Mouse (Mus musculus) c-Kit-negative CD71-positive TER-119-positive erythroid progenitor cells, embryonic 14.5 days (primary cell): ENCODE data around the gene Gpr19.

Experiments
- DNase-seq: peaks from one replicate; pipeline ENCODE4 v3.0.0-alpha.2; 2013; ENCODE audit warnings: low read depth, low spot score

The Gpr19 gene

GRCm38 (mm10) chr6:134887711-134888449, 10.5 kb downstream of the Gpr19 start:
- no peak for DNase-seq

DNA sequence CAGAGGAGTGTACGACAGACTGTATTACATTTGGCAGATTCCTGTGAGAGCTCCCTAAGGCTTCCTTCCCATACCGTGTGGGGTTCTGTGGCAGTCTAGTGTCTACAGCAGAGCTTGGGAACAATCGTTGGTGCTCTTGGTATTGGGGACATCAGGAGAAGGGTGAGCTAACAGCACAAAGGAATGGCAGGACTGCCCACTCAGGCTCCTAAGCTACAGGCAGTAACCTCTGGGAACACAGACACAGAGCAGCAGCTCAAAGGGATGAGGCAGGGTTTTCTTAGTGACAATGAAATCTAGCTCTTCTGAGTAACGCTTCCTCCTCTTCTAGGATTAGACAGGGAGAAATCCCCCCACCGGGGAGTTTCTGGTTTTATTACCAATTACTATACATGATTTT, 11.4 kb downstream of the Gpr19 start:
- no peak for DNase-seq

DNA sequence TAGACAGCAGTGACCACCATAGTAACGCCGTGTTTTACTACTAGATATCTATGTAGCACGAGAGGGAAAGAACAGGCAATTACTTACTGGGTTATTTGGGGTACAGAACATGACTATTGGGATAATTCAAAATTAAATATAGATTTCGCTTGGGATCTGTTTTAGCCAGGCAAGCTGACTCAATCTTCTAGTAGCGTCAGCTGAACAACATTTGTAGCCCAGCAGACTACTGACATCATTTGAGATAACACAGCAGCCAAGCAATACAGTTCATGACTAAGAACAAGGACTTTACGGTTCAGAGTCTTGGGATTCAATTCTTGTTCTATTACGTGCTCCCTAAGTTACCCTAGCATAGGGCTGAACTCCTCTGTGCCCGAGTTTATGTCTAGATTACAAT, 11.9 kb downstream of the Gpr19 start:
- no peak for DNase-seq

- DNase-seq, result no peak
Measured at GRCm38 (mm10) chr6:134885515-134885914, 12.9 kb downstream of the Gpr19 start.

DNA sequence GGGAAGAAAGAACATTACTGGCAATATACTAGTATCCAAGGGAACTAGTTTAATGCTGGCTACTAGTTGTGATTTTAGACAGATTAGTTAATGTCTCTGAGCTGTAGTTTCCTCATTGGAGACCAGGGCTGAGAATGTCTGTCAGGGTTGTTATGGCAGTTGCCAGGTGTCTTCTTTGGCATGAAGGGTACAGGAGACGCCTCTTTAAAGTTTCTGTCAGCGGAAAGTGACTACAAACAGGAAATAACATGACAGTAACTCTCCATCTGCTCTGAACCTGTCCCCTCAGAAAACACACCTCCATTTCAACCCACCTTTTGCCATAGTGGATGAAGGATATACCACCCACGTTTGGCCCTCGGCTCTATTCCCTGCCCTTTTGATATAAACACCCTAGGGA, 14.7 kb downstream of the Gpr19 start:
- DNase-seq, result no peak

- no peak for DNase-seq
Measured at GRCm38 (mm10) chr6:134880046-134880445, 18.3 kb downstream of the Gpr19 start.

DNA sequence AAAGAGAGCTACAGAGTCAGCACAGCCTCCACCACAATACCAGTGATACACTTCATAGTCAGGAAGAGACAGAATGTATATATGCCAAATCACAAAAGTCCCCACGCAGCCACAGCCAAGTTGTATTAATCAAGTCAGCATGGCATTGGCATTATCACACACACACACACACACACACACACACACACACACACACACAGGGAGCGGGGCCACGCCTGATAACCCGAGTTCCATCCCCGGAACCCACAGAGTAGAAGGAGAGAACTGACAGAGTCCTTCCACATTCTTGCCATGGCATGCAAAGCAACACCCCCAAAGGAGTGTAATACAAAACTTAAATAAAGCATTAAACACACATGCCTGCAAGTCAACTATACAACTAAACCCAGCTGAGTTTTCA, 18.8 kb downstream of the Gpr19 start:
- DNase-seq, result no peak

DNA sequence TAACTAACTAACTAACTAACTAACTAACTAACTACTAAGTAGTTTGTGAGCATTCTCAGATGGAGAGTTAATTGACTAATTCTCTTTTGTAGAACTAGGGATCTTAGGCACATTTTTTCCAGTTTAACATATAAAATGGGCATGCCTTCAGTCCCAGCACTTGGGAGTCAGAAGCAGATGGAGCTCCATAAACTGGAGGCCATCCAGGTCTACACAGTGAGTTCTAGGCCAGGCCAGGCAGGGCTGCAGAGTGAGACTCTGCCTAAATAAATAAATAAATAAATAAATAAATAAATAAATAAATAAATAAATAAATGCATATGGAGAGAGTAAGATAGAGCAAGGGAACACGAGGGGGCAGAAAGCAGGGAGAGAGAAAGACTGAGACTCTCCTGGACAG, 20.5 kb downstream of the Gpr19 start:
- DNase-seq, result no peak

- no peak for DNase-seq
Measured at GRCm38 (mm10) chr6:134877276-134877675, 21.1 kb downstream of the Gpr19 start.

- DNase-seq, result no peak
Measured at GRCm38 (mm10) chr6:134876795-134877194, 21.6 kb downstream of the Gpr19 start.

DNA sequence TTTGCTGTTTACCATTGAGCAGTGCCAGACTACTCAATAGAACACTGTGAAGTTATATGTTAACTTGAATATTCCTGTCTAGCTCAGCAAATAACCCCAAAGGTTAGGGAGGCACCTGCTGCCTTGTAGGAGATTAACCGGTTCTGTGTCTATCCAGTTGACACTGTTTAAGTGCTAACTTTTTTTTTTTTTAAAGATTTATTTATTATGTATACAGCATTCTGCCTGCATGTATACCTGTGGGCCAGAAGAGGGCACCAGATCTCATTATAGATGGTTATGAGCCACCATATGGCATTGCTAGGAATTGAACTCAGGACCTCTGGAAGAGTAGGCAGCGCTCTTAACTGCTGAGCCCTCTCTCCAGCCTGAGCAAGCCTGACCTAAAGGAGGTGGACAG, 25.4 kb downstream of the Gpr19 start:
- no peak for DNase-seq

DNA sequence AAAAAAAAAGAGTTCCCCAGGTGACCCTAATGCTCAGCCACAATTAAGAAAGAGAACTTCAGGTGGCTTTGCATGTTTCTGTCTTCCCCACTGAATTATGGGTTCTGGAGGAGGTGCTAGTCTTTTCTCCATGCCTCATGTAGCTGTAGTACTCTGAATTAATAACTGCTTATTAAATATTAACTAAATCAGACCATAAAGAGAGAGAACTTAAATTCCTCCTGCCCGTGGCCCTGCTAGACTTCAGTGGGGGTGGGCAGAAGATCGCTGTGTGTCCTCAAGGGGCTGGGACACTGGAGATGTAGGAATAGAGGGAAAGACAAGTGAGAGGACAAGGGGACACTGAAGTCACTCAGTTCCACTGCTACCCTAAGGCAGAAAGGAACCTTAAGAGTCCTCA, 26.1 kb downstream of the Gpr19 start:
- DNase-seq, result no peak

GRCm38 (mm10) chr6:134870887-134871286, 27.5 kb downstream of the Gpr19 start:
- DNase-seq, result no peak

DNA sequence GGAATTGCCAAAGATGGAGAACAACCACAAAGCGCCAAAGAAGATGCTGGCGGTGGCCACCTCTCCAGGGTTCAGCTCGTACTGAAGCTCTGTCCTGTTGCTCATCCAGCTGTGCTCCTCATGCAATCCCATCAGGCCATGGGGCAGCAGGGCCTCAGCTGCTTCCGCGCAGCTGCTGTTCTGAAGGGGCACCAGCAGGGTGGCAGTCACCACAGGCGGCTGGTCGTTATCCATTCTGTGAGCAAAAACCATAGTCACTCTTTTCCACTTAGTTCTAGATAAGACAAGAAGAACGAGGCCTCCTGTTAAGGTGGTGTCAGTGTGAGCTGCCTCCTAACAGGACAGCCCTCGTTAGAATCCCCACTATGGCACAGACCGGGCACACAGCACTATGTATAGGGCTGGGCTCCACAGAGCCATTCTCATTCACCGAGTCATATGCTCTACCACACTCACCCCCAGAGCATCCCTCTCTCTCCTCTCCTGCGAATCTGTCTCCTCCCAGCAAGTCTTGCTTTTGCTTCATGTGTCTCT, 28.1 kb downstream of the Gpr19 start:
- DNase-seq, result no peak

DNA sequence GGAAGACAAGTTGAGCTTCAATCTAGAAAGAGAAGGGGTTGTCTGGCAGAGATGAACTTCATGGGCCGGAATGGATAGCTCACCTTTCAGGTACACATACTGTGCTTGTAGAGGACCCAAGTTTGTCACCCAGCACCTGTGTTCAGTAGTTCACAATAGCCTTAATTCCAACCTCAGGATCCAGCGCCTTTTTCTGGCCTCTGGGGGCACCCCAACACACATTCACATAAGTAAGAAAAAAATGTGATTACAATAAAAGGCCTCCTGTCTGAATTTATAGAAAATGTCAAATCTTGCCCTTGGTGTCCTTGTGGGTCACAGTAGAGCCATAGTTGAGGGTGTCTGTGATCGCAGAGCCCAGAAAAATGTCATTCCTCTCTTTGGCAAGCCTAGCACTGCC, 31.1 kb downstream of the Gpr19 start:
- peak; percentile 43 for DNase-seq

- no peak for DNase-seq
Measured at GRCm38 (mm10) chr6:134866113-134866512, 32.3 kb downstream of the Gpr19 start.

DNA sequence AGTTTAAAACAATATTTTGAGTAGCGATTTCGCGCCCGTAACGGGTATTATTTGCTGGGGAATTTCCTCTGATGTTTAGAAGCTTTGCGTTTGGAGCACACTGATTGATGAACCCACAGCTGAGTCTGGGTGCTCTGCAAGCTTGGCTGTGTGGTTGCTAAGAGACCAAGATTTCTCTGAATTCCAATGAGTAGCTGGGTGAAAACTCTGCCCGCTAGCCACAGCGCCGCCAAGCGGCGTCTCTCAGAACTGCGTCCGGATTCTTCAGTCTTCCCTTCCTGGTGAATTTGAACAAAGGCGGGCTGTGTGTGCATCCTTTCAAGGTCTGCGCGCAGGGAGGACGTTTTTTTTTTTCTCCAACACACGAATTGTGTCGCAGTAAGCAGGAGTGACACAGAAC, 35.2 kb downstream of the Gpr19 start:
- DNase-seq, result peak; percentile 55

DNA sequence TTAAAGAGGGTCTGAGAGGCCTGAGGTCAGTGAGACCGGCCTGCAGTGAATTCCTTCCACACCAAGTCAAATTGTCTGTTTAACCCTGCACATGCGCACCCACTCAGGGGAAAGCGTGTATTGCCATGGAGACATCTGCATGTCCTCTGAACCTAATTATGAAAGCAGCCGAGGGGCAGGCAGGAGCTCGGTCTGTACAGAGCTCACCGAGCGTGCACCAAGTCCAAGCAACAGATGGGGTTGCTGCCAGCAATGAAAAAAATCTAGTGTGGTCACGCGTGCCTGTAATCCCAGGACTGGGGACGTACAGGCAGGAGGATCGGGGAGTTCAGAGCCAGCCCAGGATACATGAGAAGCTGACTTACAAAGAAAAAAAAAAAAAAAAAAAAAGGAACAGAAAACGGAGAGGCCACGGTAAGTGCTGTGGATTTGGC, 35.7 kb downstream of the Gpr19 start:
- DNase-seq, result no peak

DNA sequence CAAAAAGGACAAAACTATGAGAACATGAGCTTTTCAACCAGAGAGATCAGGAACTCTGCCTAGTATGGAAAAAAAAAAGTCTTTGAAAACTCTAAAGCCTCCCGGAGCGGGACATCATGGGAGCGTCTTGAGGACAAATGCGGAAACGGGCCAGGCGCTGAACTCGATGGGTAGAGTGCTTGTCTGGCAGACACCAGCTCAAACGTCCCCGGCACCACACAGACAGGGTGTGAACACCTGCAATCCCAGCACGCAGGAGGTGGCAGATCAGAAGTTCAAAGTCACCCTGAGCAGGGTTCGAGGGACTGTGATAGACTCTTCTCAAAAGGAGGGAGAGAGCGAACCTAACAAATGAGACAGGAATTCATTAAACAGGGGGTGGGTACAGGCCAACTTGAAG, 37.0 kb downstream of the Gpr19 start:
- DNase-seq, result no peak

DNA sequence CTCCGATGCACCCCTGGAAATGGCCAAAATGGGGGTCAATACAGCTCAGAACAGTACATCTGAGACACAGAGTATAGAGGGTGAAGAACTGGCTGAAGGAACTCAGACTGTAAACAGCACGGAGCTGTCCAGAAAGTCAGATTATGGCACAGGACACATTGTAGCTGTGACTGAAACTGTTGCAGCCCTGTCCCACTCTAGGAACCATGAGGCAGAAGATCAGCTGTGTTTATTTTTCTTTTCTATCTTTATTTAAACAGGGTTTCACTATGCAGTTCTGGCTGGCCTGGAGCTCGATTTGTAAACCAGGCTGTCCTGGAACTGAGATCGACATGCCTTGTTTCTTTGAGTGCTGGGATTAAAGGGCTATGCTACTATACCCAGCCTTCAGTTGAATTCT, 38.1 kb downstream of the Gpr19 start:
- DNase-seq, result no peak

DNA sequence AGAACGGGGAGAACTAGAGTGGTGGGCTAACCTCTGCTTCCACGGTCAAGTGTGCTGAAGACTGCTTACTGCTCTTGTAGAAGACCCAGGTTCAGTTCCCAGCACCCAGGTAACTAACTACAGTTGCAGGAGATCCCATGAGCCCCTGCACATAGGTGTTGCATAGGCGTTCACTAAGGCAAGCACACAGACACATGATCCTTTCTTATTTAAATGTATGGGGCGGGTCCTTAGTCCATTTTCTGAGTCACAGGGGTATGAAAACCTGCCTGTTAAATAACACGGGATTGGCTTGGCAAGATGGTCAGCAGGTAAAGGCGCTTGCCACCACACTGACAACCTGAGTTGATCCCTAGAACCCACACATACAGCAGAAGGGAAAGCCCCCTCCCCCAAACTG, 39.4 kb downstream of the Gpr19 start:
- DNase-seq, result no peak

DNA sequence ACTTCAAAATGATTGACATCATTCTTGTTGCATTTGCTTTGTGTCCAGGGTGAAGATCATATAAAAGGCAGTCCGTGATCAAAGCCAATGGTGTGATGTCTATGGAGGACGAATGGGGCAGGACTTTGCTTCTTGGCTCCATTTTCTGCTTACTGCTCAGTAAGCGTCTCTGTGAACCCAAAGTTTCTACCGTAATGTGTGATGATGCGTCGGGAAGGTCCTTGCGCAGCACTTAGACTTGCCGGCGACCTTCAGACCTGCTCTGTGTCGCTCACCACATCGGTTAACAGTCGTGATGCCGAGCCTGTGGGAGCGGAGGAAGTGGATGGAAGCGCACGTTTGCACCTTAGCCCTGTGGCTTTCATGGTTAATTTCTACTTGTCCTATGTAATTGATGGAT, 42.5 kb downstream of the Gpr19 start:
- no peak for DNase-seq

DNA sequence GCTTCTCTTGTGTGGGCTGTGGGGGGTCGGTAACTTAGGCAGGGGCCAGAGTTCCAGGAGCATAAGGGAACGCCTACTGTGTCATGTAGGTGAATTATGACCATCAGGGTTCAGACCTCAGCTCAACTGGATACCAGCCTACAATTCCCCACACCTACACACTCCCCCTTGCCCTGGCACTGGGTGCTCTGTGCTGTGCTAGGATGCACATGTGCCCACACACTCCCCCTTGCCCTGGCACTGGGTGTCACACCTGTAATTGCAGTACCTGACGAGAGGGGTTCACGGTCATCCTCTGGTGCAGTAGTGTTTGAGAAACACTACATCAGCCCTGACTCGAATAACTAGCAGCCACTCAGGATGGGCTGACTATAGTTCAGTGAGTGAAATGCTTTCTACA, 43.6 kb downstream of the Gpr19 start:
- DNase-seq, result no peak

GRCm38 (mm10) chr6:134849985-134850384, 48.4 kb downstream of the Gpr19 start:
- no peak for DNase-seq
